Mouse (Mus musculus): ENCODE data around the gene Npnt.
A peak's percentile ranks its signal among the peaks of the same experiment; 100 is the strongest.

The Npnt gene

DNA sequence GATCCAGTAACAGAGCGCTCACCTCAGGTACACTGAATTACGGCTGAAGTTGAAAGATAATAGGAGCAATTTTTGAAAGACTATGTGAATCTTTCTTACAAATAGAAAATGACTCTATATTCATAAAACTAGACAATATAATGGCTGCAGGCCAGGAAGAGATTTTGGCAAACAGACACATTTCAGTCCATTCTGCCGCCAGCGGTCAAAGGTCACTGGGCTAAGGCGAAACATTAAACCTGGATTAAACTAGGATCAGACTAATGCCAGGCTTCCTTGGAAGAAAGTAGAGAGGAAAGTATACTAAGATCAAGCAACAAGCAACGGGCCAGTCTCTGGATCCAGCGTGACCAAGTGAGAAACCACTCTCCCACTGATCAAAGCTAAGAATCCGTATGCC lies 11.1 kb downstream of the Npnt start:
- DNase-seq (ENCODE audit: low read depth, low spot score), result no peak

GRCm38 (mm10) chr3:132934649-132935048 lies 15.4 kb downstream of the Npnt start:
- DNase-seq (ENCODE audit: low read depth, low spot score), result no peak

DNA sequence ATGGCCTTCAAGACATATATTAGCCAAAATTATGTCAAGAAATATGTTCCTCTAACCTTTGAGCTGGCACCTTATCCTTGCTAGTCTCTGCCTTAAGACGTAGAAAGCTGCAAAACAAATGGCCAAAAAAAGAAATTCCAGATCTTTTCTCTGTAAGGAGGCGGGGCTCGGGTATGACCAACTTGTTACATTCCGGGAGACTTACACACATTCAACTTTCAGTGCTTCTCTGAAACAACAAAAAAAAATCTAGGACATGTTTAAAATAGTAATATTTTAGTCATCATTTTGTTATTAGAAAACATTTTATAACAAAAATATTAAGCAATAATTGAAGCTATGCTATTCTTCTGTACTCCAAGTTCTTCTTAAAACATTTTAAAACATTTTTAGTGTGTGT lies 18.6 kb downstream of the Npnt start:
- DNase-seq (ENCODE audit: low read depth, low spot score), result no peak

GRCm38 (mm10) chr3:132929866-132930265 lies 20.2 kb downstream of the Npnt start:
- DNase-seq (ENCODE audit: low read depth, low spot score), result no peak

GRCm38 (mm10) chr3:132928186-132928585 lies 21.9 kb downstream of the Npnt start:
- DNase-seq (ENCODE audit: low read depth, low spot score), result no peak

DNA sequence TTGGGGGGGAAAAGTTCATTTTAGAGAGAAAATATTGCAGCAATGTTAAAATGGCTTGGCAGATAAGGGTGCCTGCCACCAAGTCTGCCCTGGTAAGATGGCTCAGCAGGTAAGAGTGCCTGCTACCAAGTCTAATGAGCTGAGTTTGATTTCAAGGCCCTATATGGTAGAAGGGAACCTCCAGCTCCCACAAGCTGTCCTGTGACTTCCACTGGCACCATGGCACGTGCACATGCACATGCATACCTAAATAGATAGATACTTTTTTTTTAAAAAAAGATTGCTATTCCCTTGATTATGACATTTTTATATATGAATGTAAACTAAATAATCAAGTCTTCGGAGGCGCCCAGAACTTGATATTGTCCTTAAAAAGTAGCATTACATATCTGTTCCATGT lies 30.3 kb downstream of the Npnt start:
- no peak for DNase-seq (ENCODE audit: low read depth, low spot score)

GRCm38 (mm10) chr3:132919240-132919639 lies 30.9 kb downstream of the Npnt start:
- no peak for DNase-seq (ENCODE audit: low read depth, low spot score)

DNA sequence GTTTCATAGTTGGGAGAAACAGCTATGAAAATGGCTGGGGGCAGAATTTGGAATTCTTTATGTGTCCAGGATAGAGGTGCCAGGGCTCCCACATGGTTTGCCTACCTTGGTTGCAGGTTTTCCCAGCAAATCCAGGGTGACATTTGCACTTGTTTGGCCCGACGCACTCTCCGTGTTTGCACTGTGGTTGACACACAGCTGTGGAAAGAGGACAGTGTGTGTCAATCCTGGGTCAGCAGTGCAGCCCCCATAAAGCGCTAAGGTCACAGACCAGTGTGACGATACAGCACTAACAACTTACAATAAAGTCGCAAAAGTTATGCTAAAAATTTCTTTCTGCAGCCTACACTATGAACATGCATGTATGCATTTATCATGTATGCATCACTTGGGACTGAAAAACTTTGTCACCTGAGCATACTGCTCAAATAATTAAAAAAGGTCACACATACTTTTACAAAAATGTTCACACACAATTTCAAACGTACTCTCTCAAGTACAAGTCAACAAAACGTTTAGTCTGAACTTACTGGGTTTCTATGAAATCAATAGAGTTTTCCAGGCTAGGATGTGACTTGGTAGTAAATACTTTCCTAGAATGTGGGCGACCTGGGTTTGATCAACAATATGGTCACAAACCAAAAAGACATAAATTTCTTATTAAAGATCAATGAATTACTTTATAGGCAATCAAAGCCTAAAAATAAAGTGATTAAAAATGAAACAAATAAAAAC lies 32.6 kb downstream of the Npnt start:
- DNase-seq (ENCODE audit: low read depth, low spot score), result no peak

DNA sequence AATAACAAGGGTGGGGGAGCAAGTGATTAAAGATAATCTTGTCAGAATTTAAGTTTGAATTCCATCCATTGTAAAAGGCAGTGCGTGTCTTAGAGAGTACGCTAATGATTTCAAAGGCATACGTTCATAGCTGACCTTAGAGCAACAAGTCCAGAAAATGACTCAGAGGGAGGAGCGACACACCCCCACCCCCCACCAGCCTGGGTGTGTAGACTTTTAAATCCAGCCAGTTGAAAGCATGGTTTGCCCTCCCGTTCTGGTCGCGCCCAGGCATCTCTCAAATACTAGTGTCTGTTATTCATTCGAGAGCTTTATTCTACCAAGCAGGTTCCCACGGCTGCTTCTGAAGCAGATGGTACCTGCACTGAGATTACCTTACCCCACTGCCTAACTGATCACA lies 34.4 kb downstream of the Npnt start:
- peak; percentile 14 for DNase-seq (ENCODE audit: low read depth, low spot score)

DNA sequence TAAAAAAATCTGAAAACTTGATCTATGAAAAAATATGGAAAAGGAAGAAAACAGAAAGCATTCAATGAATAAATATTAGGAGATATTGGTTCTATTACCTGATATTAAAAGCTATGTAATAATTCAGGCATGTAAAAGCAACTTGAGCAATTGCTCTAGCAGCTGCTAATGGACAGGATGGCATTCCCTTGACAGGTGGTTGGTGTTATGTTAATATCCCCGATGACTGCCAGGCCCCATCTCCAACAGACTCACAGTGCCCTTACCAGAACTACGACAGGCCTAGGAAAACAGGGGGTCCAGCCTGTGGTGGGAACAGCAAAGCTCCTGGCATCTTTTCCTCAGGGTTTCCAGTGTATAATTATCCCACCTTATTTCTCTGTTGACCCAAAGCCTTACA lies 37.7 kb downstream of the Npnt start:
- DNase-seq (ENCODE audit: low read depth, low spot score), result no peak

DNA sequence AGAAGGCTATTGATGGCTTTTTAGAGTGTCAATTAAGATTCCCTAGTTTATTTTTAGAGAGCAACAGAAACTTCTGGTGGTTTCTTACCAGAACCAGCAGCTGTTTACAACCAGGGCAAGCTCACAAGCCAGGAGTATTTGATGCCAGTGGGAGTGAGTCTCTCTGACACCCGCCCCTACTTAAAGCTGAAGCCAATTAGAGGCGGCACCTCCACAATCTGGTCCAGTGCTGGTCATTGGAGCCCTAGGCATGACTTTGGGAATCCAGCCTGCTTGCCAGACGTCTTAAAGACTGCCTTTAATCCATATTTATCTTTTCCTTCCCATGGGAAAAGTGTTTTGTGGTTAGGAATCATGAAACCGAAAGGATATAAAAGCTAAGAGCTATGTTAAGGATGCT lies 38.4 kb downstream of the Npnt start:
- no peak for DNase-seq (ENCODE audit: low read depth, low spot score)

GRCm38 (mm10) chr3:132910727-132911126 lies 39.4 kb downstream of the Npnt start:
- no peak for DNase-seq (ENCODE audit: low read depth, low spot score)

DNA sequence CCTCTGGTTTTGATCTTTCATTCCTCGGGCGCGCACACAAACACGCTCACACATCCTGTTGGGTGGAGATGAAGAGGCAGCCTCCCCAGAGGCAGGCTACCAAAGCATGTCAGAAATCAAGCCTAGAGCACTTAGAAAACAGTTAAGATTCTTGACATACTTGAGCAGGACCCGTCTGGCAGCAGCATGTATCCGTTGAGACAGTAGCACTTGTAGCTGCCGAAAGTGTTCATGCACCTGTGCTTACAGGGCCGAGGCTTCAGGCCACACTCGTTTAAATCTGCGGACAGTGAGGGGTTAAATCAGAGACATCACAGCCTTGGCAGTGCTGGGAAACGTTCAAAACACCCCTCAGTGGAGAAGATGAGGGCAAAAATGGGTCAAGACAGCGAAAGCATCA lies 40.4 kb downstream of the Npnt start:
- no peak for DNase-seq (ENCODE audit: low read depth, low spot score)

DNA sequence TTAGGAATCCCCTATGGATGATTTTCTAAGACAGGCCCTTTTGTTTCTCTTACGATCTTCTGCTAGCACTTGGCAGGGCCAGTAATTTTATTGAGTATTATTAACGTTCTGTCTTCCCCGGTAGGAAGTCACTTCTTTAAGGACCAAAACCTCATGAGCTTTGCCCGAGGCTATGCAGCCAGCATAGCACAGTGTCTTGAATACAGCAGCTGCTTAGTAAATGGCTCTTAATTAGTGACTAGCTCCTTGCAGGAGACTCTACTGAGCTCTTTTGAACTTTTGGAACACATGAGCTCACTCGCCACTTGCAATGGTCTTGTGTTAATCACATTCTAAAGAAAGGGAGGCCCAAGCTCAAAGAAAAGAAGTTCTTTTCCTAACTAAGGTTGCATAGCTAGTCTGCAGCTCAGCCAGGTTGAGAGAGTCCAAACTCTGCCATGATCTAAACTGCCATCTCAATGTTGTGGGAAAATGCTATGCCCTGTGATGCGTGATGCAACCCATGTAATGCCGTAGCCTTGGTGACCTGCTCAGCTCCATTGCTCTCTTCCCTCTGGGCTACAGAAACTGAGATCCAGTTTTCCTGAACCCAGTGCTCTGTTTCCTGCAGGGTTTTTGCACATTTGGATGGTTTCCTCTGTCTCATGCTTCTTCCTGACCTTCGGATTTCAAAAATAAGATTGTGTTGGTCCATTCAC lies 42.4 kb downstream of the Npnt start:
- no peak for DNase-seq (ENCODE audit: low read depth, low spot score)

DNA sequence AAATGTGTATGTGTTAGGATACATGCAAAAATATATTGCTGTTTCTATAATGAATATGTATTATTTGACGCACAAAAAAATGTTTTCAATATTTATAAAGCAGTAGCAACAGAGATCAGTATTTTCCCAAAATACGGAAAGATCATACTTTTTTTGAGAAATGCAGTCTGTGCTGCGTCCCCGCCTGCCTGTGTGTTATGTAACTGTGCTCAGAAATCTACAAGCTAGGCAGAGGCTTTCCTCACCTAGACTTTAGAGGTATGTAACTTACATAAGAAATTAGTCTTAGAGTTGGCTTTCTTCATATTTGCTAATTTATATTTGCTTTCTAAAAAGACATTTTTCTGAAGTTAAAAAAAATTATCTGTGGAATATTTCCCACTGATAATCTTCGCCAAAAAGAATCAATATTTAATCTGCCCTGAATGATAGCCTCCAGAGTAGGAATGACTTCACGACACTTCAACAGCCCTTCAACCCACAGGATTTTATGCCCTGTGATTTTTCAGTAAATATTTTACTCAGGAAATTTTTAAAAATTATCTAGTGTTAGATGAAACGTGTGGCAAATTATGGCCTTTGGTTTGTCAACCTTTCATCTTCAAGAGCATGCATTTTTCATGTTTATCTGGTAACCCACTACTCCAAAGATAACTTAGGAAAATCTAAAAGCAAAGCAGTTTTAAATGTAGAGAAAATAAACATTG lies 44.7 kb downstream of the Npnt start:
- no peak for DNase-seq (ENCODE audit: low read depth, low spot score)

DNA sequence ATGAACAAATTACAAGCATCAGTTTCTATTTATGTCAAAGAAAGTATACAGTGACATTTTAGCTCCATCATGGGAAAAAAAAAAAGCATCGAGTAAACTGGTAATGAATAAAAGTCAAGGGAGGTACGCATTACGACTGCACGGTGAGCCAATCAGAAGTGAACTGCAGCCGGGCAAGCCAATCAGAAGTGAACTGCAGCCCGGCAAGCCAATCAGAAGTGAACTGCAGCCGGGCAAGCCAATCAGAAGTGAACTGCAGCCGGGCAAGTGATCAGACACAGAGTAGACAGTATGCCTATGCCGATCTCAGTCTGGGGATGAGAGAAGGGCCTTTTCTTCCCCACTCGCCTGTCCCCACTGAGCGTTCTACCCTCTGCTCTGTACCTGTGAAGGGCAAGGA lies 46.7 kb downstream of the Npnt start:
- DNase-seq (ENCODE audit: low read depth, low spot score), result no peak

- no peak for DNase-seq (ENCODE audit: low read depth, low spot score)
Observed at GRCm38 (mm10) chr3:132902921-132903320, 47.2 kb downstream of the Npnt start.

DNA sequence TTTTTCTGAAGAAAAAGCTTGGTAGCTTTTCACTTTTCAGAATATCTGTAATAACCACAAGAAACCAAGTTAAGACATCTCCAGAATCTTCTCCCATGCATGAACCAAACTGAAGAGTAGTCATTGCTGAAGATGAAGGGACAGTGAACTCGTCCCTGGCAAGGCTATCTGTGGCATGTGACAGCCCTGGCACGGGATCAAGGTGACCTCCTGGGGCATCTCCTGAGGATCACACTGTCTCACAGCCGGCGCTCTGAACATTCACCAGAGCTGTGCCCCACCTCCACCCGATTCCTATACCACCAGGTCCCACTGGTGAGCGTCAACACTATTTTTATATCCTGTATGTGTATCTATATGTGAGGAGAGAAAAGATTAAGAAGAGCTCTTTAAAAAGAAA lies 47.9 kb downstream of the Npnt start:
- DNase-seq (ENCODE audit: low read depth, low spot score), result no peak

DNA sequence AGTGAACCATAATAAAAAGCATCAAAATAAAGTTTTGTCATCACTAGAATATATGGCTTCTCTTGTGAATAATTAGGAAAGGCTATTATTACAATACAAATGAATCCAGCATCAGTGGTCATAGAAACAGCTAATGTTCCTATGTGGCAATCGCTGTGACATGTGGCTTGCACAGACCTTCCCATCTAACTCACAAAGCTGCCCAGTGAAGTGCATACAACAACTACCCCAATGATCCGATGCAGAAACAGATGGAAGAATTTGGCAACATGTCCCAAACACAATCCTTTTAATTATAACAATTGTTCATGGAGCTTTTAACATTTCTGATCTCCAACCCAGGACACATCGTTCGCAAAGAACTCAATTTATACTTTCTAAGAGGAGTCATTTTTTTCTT lies 52.2 kb downstream of the Npnt start:
- DNase-seq (ENCODE audit: low read depth, low spot score), result no peak

DNA sequence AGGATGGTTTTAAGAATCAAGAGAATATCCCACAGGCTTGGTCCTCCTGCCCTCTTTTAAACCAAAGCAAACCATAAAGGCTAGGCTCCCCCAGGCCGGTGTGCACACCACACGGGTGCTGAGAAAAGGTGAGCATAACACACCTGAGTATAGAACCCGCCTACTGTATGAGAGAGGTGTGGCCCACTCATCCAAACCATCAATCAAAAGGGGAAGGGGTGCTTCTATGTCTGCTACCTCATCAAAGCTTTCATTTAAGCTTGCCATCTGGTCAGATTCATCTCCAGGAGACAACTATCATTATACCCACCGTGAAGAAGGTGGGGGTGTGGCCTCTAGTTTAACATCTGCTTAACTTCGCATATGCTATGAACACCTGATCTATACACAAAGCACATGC lies 52.7 kb downstream of the Npnt start:
- DNase-seq (ENCODE audit: low read depth, low spot score), result no peak

DNA sequence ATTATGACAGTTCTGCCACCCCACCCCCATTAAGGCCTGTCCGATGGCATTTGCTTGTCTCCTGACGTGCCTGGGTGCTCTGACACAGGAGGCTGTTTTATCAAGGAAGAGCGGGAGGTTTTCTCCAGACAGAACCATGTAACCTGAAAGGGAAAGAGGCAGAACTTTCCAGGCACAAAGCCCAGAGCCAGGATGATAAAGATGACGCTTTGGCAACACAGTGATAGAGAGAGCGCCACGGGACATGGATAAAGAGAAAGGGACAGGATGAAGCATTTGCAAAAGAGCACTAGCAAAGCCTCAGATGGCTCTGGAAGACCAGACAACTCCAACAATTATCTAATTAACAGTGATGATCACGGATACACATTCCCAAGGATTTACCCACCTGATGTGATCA lies 56.0 kb downstream of the Npnt start:
- no peak for DNase-seq (ENCODE audit: low read depth, low spot score)

DNA sequence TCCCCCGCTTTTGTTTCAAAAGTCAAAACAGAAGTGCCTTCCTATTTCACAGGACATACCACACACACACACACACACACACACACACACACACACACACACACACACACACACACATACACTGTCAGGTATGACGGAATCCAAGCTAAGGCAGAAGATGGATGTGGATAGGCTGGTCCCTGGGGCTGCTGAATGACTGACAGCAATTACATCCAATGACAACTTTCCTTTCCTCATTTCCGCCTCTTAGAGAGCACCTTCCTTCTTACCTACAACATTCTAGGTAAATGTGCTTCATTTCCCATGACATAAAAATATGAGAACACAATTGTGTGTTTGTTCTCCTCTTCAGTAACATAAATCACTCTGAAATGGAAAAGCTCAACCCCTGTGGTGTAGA lies 56.4 kb downstream of the Npnt start:
- DNase-seq (ENCODE audit: low read depth, low spot score), result peak; percentile 39

DNA sequence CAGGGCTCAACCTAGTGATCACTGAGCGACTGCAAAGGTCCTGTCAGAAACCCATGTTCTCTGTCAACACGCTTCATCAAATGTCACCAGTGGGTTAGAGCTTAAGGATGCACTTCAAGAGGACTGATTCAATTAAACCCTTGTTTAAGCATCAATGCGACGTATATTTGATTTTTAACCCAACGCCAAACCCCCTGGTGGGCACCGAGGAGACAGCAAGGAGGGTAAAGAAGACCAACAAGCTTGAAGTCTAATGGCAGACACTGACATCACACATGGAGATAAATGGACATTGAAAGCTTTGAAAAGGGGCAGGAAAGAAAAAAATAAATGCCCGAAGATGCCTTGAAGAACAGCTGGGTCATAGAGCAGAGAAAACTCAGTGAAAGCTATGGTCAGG lies 57.0 kb downstream of the Npnt start:
- DNase-seq (ENCODE audit: low read depth, low spot score), result no peak
